Mouse (Mus musculus): Measurements from ENCODE around the gene Padi2.

DNA sequence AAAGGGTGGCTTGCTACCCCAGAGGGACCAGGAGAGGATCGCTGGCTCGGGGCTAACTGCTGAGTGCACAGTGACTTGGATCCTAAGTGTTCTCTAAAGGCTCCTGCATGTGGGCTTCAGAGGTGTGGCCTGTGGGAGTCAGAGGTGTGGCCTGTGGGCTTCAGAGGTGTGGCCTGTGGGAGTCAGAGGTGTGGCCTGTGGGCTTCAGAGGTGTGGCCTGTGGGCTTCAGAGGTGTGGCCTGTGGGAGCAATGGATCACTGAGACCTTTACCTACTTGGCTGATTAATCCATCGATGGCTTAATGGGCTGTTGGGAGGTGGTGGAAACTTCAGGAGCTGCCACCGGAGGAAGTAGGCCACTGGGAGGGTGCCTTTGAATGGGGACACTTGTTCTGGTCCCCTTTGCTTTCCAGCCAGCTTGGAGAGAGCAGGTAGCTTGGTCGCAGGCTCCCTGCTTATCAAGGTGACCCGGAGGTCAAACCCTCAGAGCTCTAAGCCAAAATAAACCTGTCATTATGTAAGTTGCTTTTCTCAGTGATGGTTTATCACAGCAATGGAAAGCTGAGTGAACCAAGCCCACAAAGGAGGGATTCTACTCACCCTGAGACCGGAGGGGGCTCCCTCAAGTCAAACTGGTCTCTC lies 45.9 kb upstream of the Padi2 start:
- TF ChIP-seq MAX (IDR thresholded peaks at IDR 0.05; ENCODE audit: low read length): no peak
- TF ChIP-seq JUND (conservative IDR thresholded peaks at IDR 0.05; ENCODE audit: low read depth, low read length): no peak
- no peak for TF ChIP-seq GABPA (IDR thresholded peaks at IDR 0.05; ENCODE audit: insufficient replicate concordance, low read depth, low read length)
- no peak for TF ChIP-seq CTCF (conservative IDR thresholded peaks at IDR 0.05 in 1 of 2, IDR thresholded peaks at IDR 0.05 in 1 of 2; ENCODE audit: low read depth in 2 of 2, low read length in 2 of 2)
- no peak for TF ChIP-seq POLR2A (IDR thresholded peaks at IDR 0.05; ENCODE audit: low read depth, low read length)

Measured in CH12.LX (cell line).